Mouse (Mus musculus): ENCODE results near the gene Pdia3.

GRCm38 (mm10) chr2:121434854-121435253, 21.3 kb downstream of the Pdia3 start:
- TF ChIP-seq EP300 (IDR thresholded peaks at IDR 0.05; ENCODE audit: low read depth) (no peak), CTCF (IDR thresholded peaks at IDR 0.05; ENCODE audit: low read depth) (peak; percentile 51; the same call in 1 of the 2 replicates)

All from liver, embryonic 14.5 days (tissue).